Mouse (Mus musculus): ENCODE results near the gene Zfr2. TPM values are rescaled to one million over a fixed set of nuclear protein-coding genes. Genes with fewer than 3 reads are reported as not detected.

Zfr2 gene
- polyA plus RNA-seq, 1 experiment from 2014 or later: 7.3 TPM

- ATAC-seq (ENCODE audit: insufficient number of reproducible peaks, insufficient read depth, low FRiP score, low read depth): no peak
- Histone ChIP-seq H3K27ac (replicated peaks in 1 of 2; ENCODE audit: control insufficient read depth in 1 of 2, insufficient read depth in 1 of 2, low read depth in 2 of 2, low read length in 2 of 2) (peak overlapping the region; percentile 29 to 100; a peak in 2 of 4 replicates), H3K36me3 (ENCODE audit: control insufficient read depth, insufficient read depth, low read length) (peaks cover 42% of the 10 kb centered on the region), H3K27me3 (ENCODE audit: control insufficient read depth, insufficient read depth, low read length) (no peaks in the 10 kb centered on the region), H3K4me2 (ENCODE audit: low read length) (peak overlapping the region; percentile 95; the same call in 1 of the 2 replicates), H3K4me3 (ENCODE audit: control insufficient read depth in 1 of 2, insufficient read depth in 1 of 2, low read depth in 1 of 2, low read length in 2 of 2) (no peak overlapping the region), H3K9ac (ENCODE audit: low read length) (peak overlapping the region; percentile 99; the same call in 1 of the 2 replicates), H3K9me3 (ENCODE audit: control insufficient read depth, low read length) (no peaks in the 10 kb centered on the region), H3K4me1 (ENCODE audit: control insufficient read depth in 2 of 2, insufficient read depth in 2 of 2, low read length in 2 of 2) (peaks cover 16 to 26% of the 10 kb centered on the region in 2 experiments)
- WGBS: 75% methylated on average over 18 of the region's 18 CpGs
These were observed 41.5 kb upstream of the Zfr2 start for GRCm38 (mm10) chr10:81191342-81191982.

GRCm38 (mm10) chr10:81192270-81192967 lies 40.5 kb upstream of the Zfr2 start:
- peak; percentile 75 for ATAC-seq (ENCODE audit: insufficient number of reproducible peaks, insufficient read depth, low FRiP score, low read depth)
- peak overlapping the region; percentile 95 for H3K4me2 ChIP-seq (ENCODE audit: low read length)
- no peaks in the 10 kb centered on the region for H3K9me3 ChIP-seq (ENCODE audit: control insufficient read depth, low read length)
- under 1% methylated on average over 92 of the region's 93 CpGs for WGBS
- H3K27me3 ChIP-seq (ENCODE audit: control insufficient read depth, insufficient read depth, low read length): no peaks in the 10 kb centered on the region
- peaks cover 34% of the 10 kb centered on the region for H3K36me3 ChIP-seq (ENCODE audit: control insufficient read depth, insufficient read depth, low read length)
- H3K27ac ChIP-seq (replicated peaks in 1 of 2; ENCODE audit: control insufficient read depth in 1 of 2, insufficient read depth in 1 of 2, low read depth in 2 of 2, low read length in 2 of 2): peak overlapping the region; percentile 87 to 100
- H3K9ac ChIP-seq (ENCODE audit: low read length): peak overlapping the region; percentile 99
- peaks cover 16 to 32% of the 10 kb centered on the region in 2 experiments for H3K4me1 ChIP-seq (ENCODE audit: control insufficient read depth in 2 of 2, insufficient read depth in 2 of 2, low read length in 2 of 2)
- H3K4me3 ChIP-seq (ENCODE audit: control insufficient read depth in 1 of 2, insufficient read depth in 1 of 2, low read depth in 1 of 2, low read length in 2 of 2): peak overlapping the region; percentile 48 to 60

- peaks cover 16 to 33% of the 10 kb centered on the region in 2 experiments for H3K4me1 ChIP-seq (ENCODE audit: control insufficient read depth in 2 of 2, insufficient read depth in 2 of 2, low read length in 2 of 2)
- 7% methylated on average over 19 of the region's 19 CpGs for WGBS
- H3K36me3 ChIP-seq (ENCODE audit: control insufficient read depth, insufficient read depth, low read length): peaks cover 32% of the 10 kb centered on the region
- peak overlapping the region; percentile 95 for H3K4me2 ChIP-seq (ENCODE audit: low read length)
- ATAC-seq (ENCODE audit: insufficient number of reproducible peaks, insufficient read depth, low FRiP score, low read depth): 0 out of 2 replicates have a peak, but pooled peaks have one; percentile 3
- H3K27me3 ChIP-seq (ENCODE audit: control insufficient read depth, insufficient read depth, low read length): no peaks in the 10 kb centered on the region
- no peaks in the 10 kb centered on the region for H3K9me3 ChIP-seq (ENCODE audit: control insufficient read depth, low read length)
- H3K9ac ChIP-seq (ENCODE audit: low read length): peak overlapping the region; percentile 99
- peak overlapping the region; percentile 87 to 100 for H3K27ac ChIP-seq (replicated peaks in 1 of 2; ENCODE audit: control insufficient read depth in 1 of 2, insufficient read depth in 1 of 2, low read depth in 2 of 2, low read length in 2 of 2)
- H3K4me3 ChIP-seq (ENCODE audit: control insufficient read depth in 1 of 2, insufficient read depth in 1 of 2, low read depth in 1 of 2, low read length in 2 of 2): peak overlapping the region; percentile 48 to 60
These were observed 39.9 kb upstream of the Zfr2 start for GRCm38 (mm10) chr10:81192968-81193501.

- peak overlapping the region; percentile 100 for H3K27ac ChIP-seq (replicated peaks in 1 of 2; ENCODE audit: control insufficient read depth in 1 of 2, insufficient read depth in 1 of 2, low read depth in 2 of 2, low read length in 2 of 2)
- peaks cover 6% of the 10 kb centered on the region; the same call in 1 of the 2 replicates for H3K27me3 ChIP-seq (ENCODE audit: control insufficient read depth, insufficient read depth, low read length)
- peak; percentile 61 for ATAC-seq (ENCODE audit: insufficient number of reproducible peaks, insufficient read depth, low FRiP score, low read depth)
- peak overlapping the region; percentile 99 for H3K9ac ChIP-seq (ENCODE audit: low read length)
- peak overlapping the region; percentile 59 to 64 for H3K4me3 ChIP-seq (ENCODE audit: control insufficient read depth in 1 of 2, insufficient read depth in 1 of 2, low read depth in 1 of 2, low read length in 2 of 2)
- peak overlapping the region; percentile 86 for H3K4me2 ChIP-seq (ENCODE audit: low read length)
- 8% methylated on average over 37 of the region's 37 CpGs for WGBS
- no peaks in the 10 kb centered on the region for H3K9me3 ChIP-seq (ENCODE audit: control insufficient read depth, low read length)
- H3K36me3 ChIP-seq (ENCODE audit: control insufficient read depth, insufficient read depth, low read length): peaks cover 24% of the 10 kb centered on the region
- H3K4me1 ChIP-seq (ENCODE audit: control insufficient read depth in 2 of 2, insufficient read depth in 2 of 2, low read length in 2 of 2): peaks cover 19 to 40% of the 10 kb centered on the region in 2 experiments
These were observed 38.8 kb upstream of the Zfr2 start for GRCm38 (mm10) chr10:81193991-81194774.

- Histone ChIP-seq H3K9ac (ENCODE audit: low read length) (peak overlapping the region; percentile 99), H3K27ac (replicated peaks in 1 of 2; ENCODE audit: control insufficient read depth in 1 of 2, insufficient read depth in 1 of 2, low read depth in 2 of 2, low read length in 2 of 2) (peak overlapping the region; percentile 100), H3K4me1 (ENCODE audit: control insufficient read depth in 2 of 2, insufficient read depth in 2 of 2, low read length in 2 of 2) (peaks cover 30 to 51% of the 10 kb centered on the region in 2 experiments), H3K4me2 (ENCODE audit: low read length) (peak overlapping the region; percentile 86), H3K36me3 (ENCODE audit: control insufficient read depth, insufficient read depth, low read length) (peaks cover 16% of the 10 kb centered on the region), H3K27me3 (ENCODE audit: control insufficient read depth, insufficient read depth, low read length) (peaks cover 6% of the 10 kb centered on the region; the same call in 1 of the 2 replicates), H3K9me3 (ENCODE audit: control insufficient read depth, low read length) (no peaks in the 10 kb centered on the region), H3K4me3 (ENCODE audit: control insufficient read depth in 1 of 2, insufficient read depth in 1 of 2, low read depth in 1 of 2, low read length in 2 of 2) (peak overlapping the region; percentile 59 to 64)
- no peak for ATAC-seq (ENCODE audit: insufficient number of reproducible peaks, insufficient read depth, low FRiP score, low read depth)
- WGBS: 18% methylated on average over 4 of the region's 4 CpGs
These were observed 37.7 kb upstream of the Zfr2 start for GRCm38 (mm10) chr10:81195300-81195699.

GRCm38 (mm10) chr10:81196470-81197065 lies 36.4 kb upstream of the Zfr2 start:
- H3K27me3 ChIP-seq (ENCODE audit: control insufficient read depth, insufficient read depth, low read length): peaks cover 6% of the 10 kb centered on the region; the same call in 1 of the 2 replicates
- no peaks in the 10 kb centered on the region for H3K9me3 ChIP-seq (ENCODE audit: control insufficient read depth, low read length)
- 41% methylated on average over 11 of the region's 11 CpGs for WGBS
- ATAC-seq (ENCODE audit: insufficient number of reproducible peaks, insufficient read depth, low FRiP score, low read depth): no peak
- peak overlapping the region; percentile 99 for H3K9ac ChIP-seq (ENCODE audit: low read length)
- peaks cover 41 to 58% of the 10 kb centered on the region in 2 experiments for H3K4me1 ChIP-seq (ENCODE audit: control insufficient read depth in 2 of 2, insufficient read depth in 2 of 2, low read length in 2 of 2)
- peak overlapping the region; percentile 100 for H3K27ac ChIP-seq (replicated peaks in 1 of 2; ENCODE audit: control insufficient read depth in 1 of 2, insufficient read depth in 1 of 2, low read depth in 2 of 2, low read length in 2 of 2)
- H3K4me3 ChIP-seq (ENCODE audit: control insufficient read depth in 1 of 2, insufficient read depth in 1 of 2, low read depth in 1 of 2, low read length in 2 of 2): peak overlapping the region; percentile 59 to 64
- peaks cover 4% of the 10 kb centered on the region; the same call in 1 of the 2 replicates for H3K36me3 ChIP-seq (ENCODE audit: control insufficient read depth, insufficient read depth, low read length)
- peak overlapping the region; percentile 86 for H3K4me2 ChIP-seq (ENCODE audit: low read length)

Measured in heart, embryonic 14.5 days (tissue).